Mouse (Mus musculus) liver, embryonic 14.5 days (tissue): ENCODE data around the gene Capn5. TPM values are rescaled to one million over a fixed set of nuclear protein-coding genes. Genes with fewer than 3 reads are reported as not detected.

ENCODE experiments used
- ATAC-seq: fragments of 200-750 bp; cut with Nextera tagmentation; 2 replicates; pipeline ENCODE4 v1.8.0; 2017; ENCODE audit warnings: moderate number of reproducible peaks, mild to moderate bottlenecking, moderate library complexity; ENCODE audit not compliant: insufficient read depth
- DNase-seq, 3 experiments: peaks; one replicate each; pipeline ENCODE4 v3.0.0-alpha.2; 2012 to 2013; ENCODE audit warnings: low read depth in 3 of 3, low spot score in 3 of 3
- H3K27ac ChIP-seq: fragments of 300-500 bp; sonication (generic); 2 replicates; pipeline ENCODE4 v1.5.1; 2014; ENCODE audit warnings: moderate library complexity, mild to moderate bottlenecking, control low read depth, inconsistent platforms
- H3K27me3 ChIP-seq: fragments of 300-500 bp; sonication (generic); 2 replicates; pipeline ENCODE4 v1.6.1; 2014; ENCODE audit warnings: mild to moderate bottlenecking, low read length, moderate library complexity; ENCODE audit not compliant: control insufficient read depth, insufficient read depth
- H3K36me3 ChIP-seq: fragments of 300-500 bp; sonication (generic); replicated peaks from 2 replicates; pipeline ENCODE4 v1.6.1; 2014; ENCODE audit warnings: low read depth; ENCODE audit not compliant: control insufficient read depth, insufficient read depth
- H3K4me1 ChIP-seq, 2 experiments: fragments of 200-500 bp in 1 of 2; fragments of 300-500 bp in 1 of 2; sonication (generic) in 1 of 2; replicated peaks; 2 replicates each; pipeline ENCODE4 v1.6.1; 2012 to 2014; ENCODE audit warnings: antibody characterized with exemption in 1 of 2, inconsistent platforms in 1 of 2, low read length in 1 of 2; ENCODE audit not compliant: control insufficient read depth in 2 of 2, insufficient read depth in 2 of 2
- H3K4me2 ChIP-seq: fragments of 300-500 bp; sonication (generic); 2 replicates; pipeline ENCODE4 v1.6.1; 2014; ENCODE audit warnings: low read depth, mild to moderate bottlenecking, control low read depth, moderate library complexity
- H3K4me3 ChIP-seq, 2 experiments: fragments of 200-500 bp in 1 of 2; fragments of 300-500 bp in 1 of 2; sonication (generic) in 1 of 2; 2 replicates each; pipeline ENCODE4 v1.5.1; 2012 to 2014; ENCODE audit warnings: low read depth in 2 of 2, low read length in 2 of 2, mild to moderate bottlenecking in 2 of 2, control low read depth in 1 of 2, inconsistent platforms in 1 of 2, moderate library complexity in 1 of 2; ENCODE audit not compliant: insufficient read depth in 1 of 2
- H3K9ac ChIP-seq: fragments of 300-500 bp; sonication (generic); replicated peaks from 2 replicates; pipeline ENCODE4 v1.6.1; 2014; ENCODE audit warnings: mild to moderate bottlenecking, control low read depth, moderate library complexity
- H3K9me3 ChIP-seq: fragments of 300-500 bp; sonication (generic); 2 replicates; pipeline ENCODE4 v1.6.1; 2016; ENCODE audit warnings: low read length, mixed read lengths; ENCODE audit not compliant: control insufficient read depth
- CTCF ChIP-seq: IDR thresholded peaks from 2 replicates; pipeline ENCODE4 v1.5.1; 2016; ENCODE audit warnings: antibody characterized with exemption, low read depth, control low read depth
- EP300 ChIP-seq: IDR thresholded peaks from 2 replicates; pipeline ENCODE4 v1.6.1; 2016; ENCODE audit warnings: antibody characterized with exemption, low read depth
- WGBS: fragments of 180-500 bp; shearing (Covaris S2); extraction: QIAGEN DNeasy Blood & Tissue Kit; methylation state at CpG from one replicate; pipeline ENCODE4 v1.1.7; 2014; ENCODE audit not compliant: insufficient replicate concordance; 5-methylcytosine and 5-hydroxymethylcytosine counted together
- polyA plus RNA-seq, 2 experiments: library from polyadenylated mRNA; depleted of rRNA in 1 of 2; stranded (reverse) in 1 of 2; unstranded in 1 of 2; fragments of >200 nt; fragmentation: Nextera tagmentation in 1 of 2; extraction: Ambion mirVana in 1 of 2; gene quantifications; 2 replicates each; pipeline versions ENCODE4 v1.2.1 to v1.2.3; 2012 to 2014

Capn5 gene
- polyA plus RNA-seq, 2 experiments: 8.9 to 13.1 TPM

- 21% methylated on average over 7 of the region's 7 CpGs for WGBS
- no peak for DNase-seq
- peak overlapping the region; percentile 33; the same call in 1 of the 2 replicates for H3K4me2 ChIP-seq
These were observed 92.8 kb downstream of the Capn5 start for GRCm38 (mm10) chr7:98085314-98085713.

GRCm38 (mm10) chr7:98084541-98085293 is 93.4 kb downstream of the Capn5 start:
- 21% methylated on average over 12 of the region's 12 CpGs for WGBS
- Histone ChIP-seq H3K4me2 (peak overlapping the region; percentile 33), H3K9ac (no peak overlapping the region), H3K27me3 (no peaks in the 10 kb centered on the region), H3K4me1 (0 out of 4 replicates have a peak, but pooled peaks cover 0 to 2% of the 10 kb centered on the region in 2 experiments), H3K36me3 (no peaks in the 10 kb centered on the region), H3K4me3 (peak overlapping the region; percentile 7 to 34; a peak in 3 of 4 replicates), H3K9me3 (no peaks in the 10 kb centered on the region), H3K27ac (no peak overlapping the region)
- no peak for ATAC-seq
- TF ChIP-seq EP300: no peak
- no peak for TF ChIP-seq CTCF
- no peak for DNase-seq

More at GRCm38 (mm10) chr7:98085314-98085713, 92.8 kb downstream of the Capn5 start:
- no peaks in the 10 kb centered on the region for H3K9me3 ChIP-seq
- H3K4me3 ChIP-seq: peak overlapping the region; percentile 7 to 34; a peak in 3 of 4 replicates
- 0 out of 4 replicates have a peak, but pooled peaks cover 0 to 2% of the 10 kb centered on the region in 2 experiments for H3K4me1 ChIP-seq
- ATAC-seq: peak; percentile 40; the same call in 1 of the 2 replicates
- no peaks in the 10 kb centered on the region for H3K27me3 ChIP-seq
- H3K36me3 ChIP-seq: no peaks in the 10 kb centered on the region
- H3K27ac ChIP-seq: no peak overlapping the region
- TF ChIP-seq CTCF (no peak), EP300 (no peak)
- no peak overlapping the region for H3K9ac ChIP-seq

GRCm38 (mm10) chr7:98082376-98082775 is 95.7 kb downstream of the Capn5 start:
- ATAC-seq (no peak), DNase-seq (no peak)
- Histone ChIP-seq H3K4me1 (0 out of 4 replicates have a peak, but pooled peaks cover 0 to 2% of the 10 kb centered on the region in 2 experiments), H3K9me3 (no peaks in the 10 kb centered on the region), H3K27me3 (no peaks in the 10 kb centered on the region), H3K36me3 (no peaks in the 10 kb centered on the region), H3K27ac (no peak overlapping the region), H3K4me2 (no peak overlapping the region), H3K9ac (no peak overlapping the region), H3K4me3 (no peak overlapping the region)
- TF ChIP-seq EP300: no peak
- no peak for TF ChIP-seq CTCF
- WGBS: 30% methylated on average over 5 of the region's 5 CpGs

GRCm38 (mm10) chr7:98077453-98077852 is 100.6 kb downstream of the Capn5 start:
- Histone ChIP-seq H3K9me3 (no peaks in the 10 kb centered on the region), H3K36me3 (no peaks in the 10 kb centered on the region), H3K4me3 (no peak overlapping the region), H3K4me2 (no peak overlapping the region), H3K27me3 (no peaks in the 10 kb centered on the region), H3K9ac (no peak overlapping the region), H3K4me1 (no peaks in the 10 kb centered on the region), H3K27ac (no peak overlapping the region)
- ATAC-seq: peak; percentile 37; the same call in 1 of the 2 replicates
- TF ChIP-seq EP300 (no peak), CTCF (no peak)
- 70% methylated on average over 11 of the region's 11 CpGs for WGBS
- DNase-seq: no peak

GRCm38 (mm10) chr7:98071620-98072019 is 106.5 kb downstream of the Capn5 start:
- Histone ChIP-seq H3K9me3 (no peaks in the 10 kb centered on the region), H3K4me2 (no peak overlapping the region), H3K27ac (no peak overlapping the region), H3K36me3 (no peaks in the 10 kb centered on the region), H3K4me1 (no peaks in the 10 kb centered on the region), H3K4me3 (no peak overlapping the region), H3K27me3 (no peaks in the 10 kb centered on the region), H3K9ac (no peak overlapping the region)
- no peak for TF ChIP-seq EP300
- TF ChIP-seq CTCF: peak; percentile 99
- peak; percentile 44; the same call in 1 of the 2 replicates for ATAC-seq
- peak; percentile 48 to 66 (median 56) for DNase-seq
- WGBS: 16% methylated on average over 5 of the region's 5 CpGs

Other genes starting within 250 kb of the Capn5 start
- gene Myo7a, start 58.8 kb downstream of the Capn5 start, polyA plus RNA-seq (2012; rRNA removed): 10.3 and 10.4 TPM in 2 replicates
- 6.6 and 7.3 TPM in 2 replicates for gene Myo7a, start 58.8 kb downstream of the Capn5 start, polyA plus RNA-seq (2014; fragmentation: Nextera tagmentation; extraction: Ambion mirVana)
- 0.61 and 0.63 TPM in 2 replicates for gene Omp, start 32.8 kb downstream of the Capn5 start, polyA plus RNA-seq (2012; rRNA removed)
- 0.24 and 0.44 TPM in 2 replicates for gene Omp, start 32.8 kb downstream of the Capn5 start, polyA plus RNA-seq (2014; fragmentation: Nextera tagmentation; extraction: Ambion mirVana)
- gene B3gnt6, start 21.2 kb upstream of the Capn5 start, polyA plus RNA-seq (2012; rRNA removed): 0.03 and 0.08 TPM in 2 replicates
- 0.05 TPM in 1 of 2 replicates, not detected in the other for gene B3gnt6, start 21.2 kb upstream of the Capn5 start, polyA plus RNA-seq (2014; fragmentation: Nextera tagmentation; extraction: Ambion mirVana)
- gene Acer3, start 142.9 kb upstream of the Capn5 start, polyA plus RNA-seq (2012; rRNA removed): 7.5 and 13.8 TPM in 2 replicates
- gene Acer3, start 142.9 kb upstream of the Capn5 start, polyA plus RNA-seq (2014; fragmentation: Nextera tagmentation; extraction: Ambion mirVana): 24.0 and 26.5 TPM in 2 replicates
- 1.9 and 2.1 TPM in 2 replicates for gene Tsku, start 183.1 kb upstream of the Capn5 start, polyA plus RNA-seq (2012; rRNA removed)
- gene Tsku, start 183.1 kb upstream of the Capn5 start, polyA plus RNA-seq (2014; fragmentation: Nextera tagmentation; extraction: Ambion mirVana): 1.7 and 1.9 TPM in 2 replicates